Mouse (Mus musculus) CD8-positive naive resting alpha-beta T cell, adult 2 months (primary cell): ENCODE results near the gene Stk38l.

Experiments
- DNase-seq, 2 experiments: peaks; one replicate each; pipeline ENCODE4 v3.0.0; 2022; ENCODE audit warnings: low read depth in 2 of 2, low spot score in 2 of 2

The Stk38l gene

GRCm38 (mm10) chr6:146732676-146733075 is 7.9 kb downstream of the Stk38l start:
- no peak for DNase-seq

GRCm38 (mm10) chr6:146733554-146733953 is 8.8 kb downstream of the Stk38l start:
- no peak for DNase-seq

GRCm38 (mm10) chr6:146738889-146739288 is 14.1 kb downstream of the Stk38l start:
- DNase-seq: no peak

GRCm38 (mm10) chr6:146740724-146741123 is 15.9 kb downstream of the Stk38l start:
- DNase-seq: no peak

- no peak for DNase-seq
Observed at GRCm38 (mm10) chr6:146741986-146742635, 17.3 kb downstream of the Stk38l start.

- DNase-seq: peak; percentile 31 to 35
Observed at GRCm38 (mm10) chr6:146744266-146744665, 19.5 kb downstream of the Stk38l start.

GRCm38 (mm10) chr6:146745180-146745579 is 20.4 kb downstream of the Stk38l start:
- DNase-seq: no peak

- no peak for DNase-seq
Observed at GRCm38 (mm10) chr6:146746577-146746976, 21.8 kb downstream of the Stk38l start.

GRCm38 (mm10) chr6:146747057-146747456 is 22.3 kb downstream of the Stk38l start:
- no peak for DNase-seq

GRCm38 (mm10) chr6:146748271-146748670 is 23.5 kb downstream of the Stk38l start:
- DNase-seq: no peak

- no peak for DNase-seq
Observed at GRCm38 (mm10) chr6:146751671-146752070, 26.9 kb downstream of the Stk38l start.

- no peak for DNase-seq
Observed at GRCm38 (mm10) chr6:146752178-146752577, 27.4 kb downstream of the Stk38l start.

- no peak for DNase-seq
Observed at GRCm38 (mm10) chr6:146752612-146753011, 27.8 kb downstream of the Stk38l start.

- no peak for DNase-seq
Observed at GRCm38 (mm10) chr6:146753560-146754160, 28.9 kb downstream of the Stk38l start.

GRCm38 (mm10) chr6:146755136-146755535 is 30.3 kb downstream of the Stk38l start:
- DNase-seq: no peak

GRCm38 (mm10) chr6:146755679-146756078 is 30.9 kb downstream of the Stk38l start:
- DNase-seq: no peak

GRCm38 (mm10) chr6:146759027-146759426 is 34.2 kb downstream of the Stk38l start:
- DNase-seq: no peak

- DNase-seq: no peak
Observed at GRCm38 (mm10) chr6:146760022-146760421, 35.2 kb downstream of the Stk38l start.

- DNase-seq: no peak
Observed at GRCm38 (mm10) chr6:146760736-146761135, 35.9 kb downstream of the Stk38l start.

- DNase-seq: peak in 1 of 2 experiments; percentile 17
Observed at GRCm38 (mm10) chr6:146762264-146762898, 37.6 kb downstream of the Stk38l start.

- DNase-seq: no peak
Observed at GRCm38 (mm10) chr6:146764593-146764992, 39.8 kb downstream of the Stk38l start.

- DNase-seq: no peak
Observed at GRCm38 (mm10) chr6:146765270-146765669, 40.5 kb downstream of the Stk38l start.
